Mouse (Mus musculus): ENCODE data around the gene Myh10.
"Not testable (repeated sequence)": the region's sequence is repeated elsewhere in the genome, so short reads cannot be mapped to it uniquely, and the experiment has no call there.

Myh10 gene

GRCm38 (mm10) chr11:68790720-68791119, 99.4 kb downstream of the Myh10 start:
- DNase-seq (ENCODE audit: low spot score in 2 of 2), result no peak

GRCm38 (mm10) chr11:68791794-68792193, 100.4 kb downstream of the Myh10 start:
- no peak for DNase-seq (ENCODE audit: low spot score in 2 of 2)

- DNase-seq (ENCODE audit: low spot score in 2 of 2), result no peak
Measured at GRCm38 (mm10) chr11:68798258-68798657, 106.9 kb downstream of the Myh10 start.

GRCm38 (mm10) chr11:68805148-68805547, 113.8 kb downstream of the Myh10 start:
- DNase-seq (ENCODE audit: low spot score in 2 of 2), result no peak

GRCm38 (mm10) chr11:68807787-68808186, 116.4 kb downstream of the Myh10 start:
- peak in 1 of 2 experiments; percentile 70 for DNase-seq (ENCODE audit: low spot score in 2 of 2)

- no peak for DNase-seq (ENCODE audit: low spot score in 2 of 2)
Measured at GRCm38 (mm10) chr11:68811881-68812577, 120.7 kb downstream of the Myh10 start.

GRCm38 (mm10) chr11:68818416-68818815, 127.1 kb downstream of the Myh10 start:
- DNase-seq (ENCODE audit: low spot score in 2 of 2), result no peak

GRCm38 (mm10) chr11:68819226-68819805, 128.0 kb downstream of the Myh10 start:
- no peak for DNase-seq (ENCODE audit: low spot score in 2 of 2)

- no peak for DNase-seq (ENCODE audit: low spot score in 2 of 2)
Measured at GRCm38 (mm10) chr11:68822326-68822725, 131.0 kb downstream of the Myh10 start.

- DNase-seq (ENCODE audit: low spot score in 2 of 2), result no peak
Measured at GRCm38 (mm10) chr11:68826735-68827134, 135.4 kb downstream of the Myh10 start.

- not testable (repeated sequence) for DNase-seq (ENCODE audit: low spot score in 2 of 2)
Measured at GRCm38 (mm10) chr11:68831580-68831979, 140.2 kb downstream of the Myh10 start.

- DNase-seq (ENCODE audit: low spot score in 2 of 2), result no peak
Measured at GRCm38 (mm10) chr11:68832793-68833192, 141.4 kb downstream of the Myh10 start.

- no peak for DNase-seq (ENCODE audit: low spot score in 2 of 2)
Measured at GRCm38 (mm10) chr11:68833593-68833992, 142.2 kb downstream of the Myh10 start.

- DNase-seq (ENCODE audit: low spot score in 2 of 2), result no peak
Measured at GRCm38 (mm10) chr11:68835034-68835433, 143.7 kb downstream of the Myh10 start.

GRCm38 (mm10) chr11:68839606-68840005, 148.2 kb downstream of the Myh10 start:
- no peak for DNase-seq (ENCODE audit: low spot score in 2 of 2)

GRCm38 (mm10) chr11:68850862-68851261, 159.5 kb downstream of the Myh10 start:
- no peak for DNase-seq (ENCODE audit: low spot score in 2 of 2)

GRCm38 (mm10) chr11:68851644-68852485, 160.5 kb downstream of the Myh10 start:
- DNase-seq (ENCODE audit: low spot score in 2 of 2), result no peak

- DNase-seq (ENCODE audit: low spot score in 2 of 2), result peak; percentile 30 to 60
Measured at GRCm38 (mm10) chr11:68852486-68852901, 161.1 kb downstream of the Myh10 start.

- DNase-seq (ENCODE audit: low spot score in 2 of 2), result peak; percentile 98 to 99
Measured at GRCm38 (mm10) chr11:68852932-68853409, 161.6 kb downstream of the Myh10 start.

- DNase-seq (ENCODE audit: low spot score in 2 of 2), result no peak
Measured at GRCm38 (mm10) chr11:68853611-68854401, 162.4 kb downstream of the Myh10 start.

GRCm38 (mm10) chr11:68854621-68855020, 163.3 kb downstream of the Myh10 start:
- no peak for DNase-seq (ENCODE audit: low spot score in 2 of 2)

GRCm38 (mm10) chr11:68857329-68857728, 166.0 kb downstream of the Myh10 start:
- DNase-seq (ENCODE audit: low spot score in 2 of 2), result no peak
